Mouse (Mus musculus) heart, embryonic 16.5 days (tissue): Measurements from ENCODE around the gene Cog6. TPM values are rescaled to one million over a fixed set of nuclear protein-coding genes. Genes with fewer than 3 reads are reported as not detected.

Source experiments
- ATAC-seq: fragments of 200-750 bp; cut with Nextera tagmentation; replicated peaks from 2 replicates; pipeline ENCODE4 v1.8.0; 2017; ENCODE audit warnings: moderate number of reproducible peaks; ENCODE audit not compliant: insufficient read depth, low FRiP score; ENCODE audit errors: extremely low read depth
- H3K27ac ChIP-seq: fragments of 300-500 bp; sonication (generic); 2 replicates; pipeline ENCODE4 v1.5.1; 2014; ENCODE audit warnings: mild to moderate bottlenecking, low read length, control low read depth, moderate library complexity
- H3K27me3 ChIP-seq: fragments of 300-500 bp; sonication (generic); 2 replicates; pipeline ENCODE4 v1.6.1; 2014; ENCODE audit warnings: low read length, mixed read lengths; ENCODE audit not compliant: control insufficient read depth, insufficient read depth
- H3K36me3 ChIP-seq: fragments of 300-500 bp; sonication (generic); 2 replicates; pipeline ENCODE4 v1.6.1; 2014; ENCODE audit not compliant: control insufficient read depth, insufficient read depth
- H3K4me1 ChIP-seq: fragments of 300-500 bp; sonication (generic); 2 replicates; pipeline ENCODE4 v1.6.1; 2014; ENCODE audit warnings: low read length, mixed read lengths; ENCODE audit not compliant: control insufficient read depth, insufficient read depth
- H3K4me2 ChIP-seq: fragments of 300-500 bp; sonication (generic); 2 replicates; pipeline ENCODE4 v1.6.1; 2014; ENCODE audit warnings: low read depth, mild to moderate bottlenecking, control low read depth, low read length
- H3K4me3 ChIP-seq: fragments of 300-500 bp; sonication (generic); 2 replicates; pipeline ENCODE4 v1.5.1; 2014; ENCODE audit warnings: mild to moderate bottlenecking, control low read depth, low read length
- H3K9ac ChIP-seq: fragments of 300-500 bp; sonication (generic); 2 replicates; pipeline ENCODE4 v1.6.1; 2014; ENCODE audit warnings: low read length, control low read depth
- H3K9me3 ChIP-seq: fragments of 300-500 bp; sonication (generic); replicated peaks from 2 replicates; pipeline ENCODE4 v1.6.1; 2016; ENCODE audit warnings: low read length; ENCODE audit not compliant: control insufficient read depth
- WGBS: fragments of 180-500 bp; shearing (Covaris S2); extraction: QIAGEN DNeasy Blood & Tissue Kit; methylation state at CpG from one replicate; pipeline ENCODE4 v1.1.7; 2014; 5-methylcytosine and 5-hydroxymethylcytosine counted together
- polyA plus RNA-seq: library from polyadenylated mRNA; unstranded; fragments of >200 nt; fragmentation: Nextera tagmentation; extraction: Ambion mirVana; gene quantifications from 2 replicates; pipeline ENCODE4 v1.2.1, GENCODE M21; 2015

The Cog6 gene
- polyA plus RNA-seq, result 57.4 and 59.0 TPM in 2 replicates

DNA sequence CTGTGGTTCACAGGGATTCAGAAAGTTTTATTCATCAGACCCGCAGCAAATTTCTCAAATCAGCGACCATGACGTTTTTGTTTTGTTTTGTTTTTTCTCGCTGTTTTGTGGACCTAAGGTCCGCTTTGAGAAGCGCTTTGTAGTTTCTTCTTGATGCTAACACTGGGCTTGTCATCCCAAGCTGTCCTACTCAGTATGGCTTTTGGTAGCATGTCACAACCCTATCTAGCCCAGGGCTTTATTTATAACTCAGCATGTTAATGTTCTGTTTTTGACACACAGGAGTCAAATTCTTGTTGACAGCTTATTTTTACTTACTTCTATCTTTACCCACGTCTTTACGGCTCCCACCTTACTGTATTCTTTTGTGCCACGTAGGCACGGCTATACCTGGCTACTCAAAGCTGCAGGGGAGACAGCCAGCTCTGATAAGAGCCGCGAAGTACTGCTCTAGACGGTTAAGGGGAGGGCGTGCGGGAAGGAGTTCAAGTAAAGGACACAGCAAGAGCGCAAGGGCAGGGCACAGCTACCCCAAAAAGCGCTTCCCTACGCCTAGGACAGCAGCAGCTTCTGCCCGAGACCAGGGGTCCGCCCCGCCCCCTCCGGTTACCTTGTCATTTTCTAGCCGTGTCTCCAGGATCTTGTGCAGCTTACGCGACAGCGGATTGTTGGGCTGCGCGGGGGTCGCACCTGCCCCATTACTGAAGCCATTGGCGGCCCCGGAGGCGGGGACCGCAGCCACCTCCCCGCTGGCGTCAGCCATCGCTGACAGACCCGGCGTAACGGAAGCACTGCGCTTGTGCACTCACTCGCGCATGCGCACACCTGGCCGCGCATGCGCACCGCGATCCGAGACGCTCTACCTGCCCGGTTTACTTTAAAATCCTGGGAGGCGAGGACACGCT, at the start of gene Cog6:
Gene Cog6 (minus strand): TSS at position 802 of the 905 bp plus-strand sequence.
- H3K36me3 ChIP-seq, result peaks cover 16% of the 10 kb centered on the region
- peak within 1 kb of the TSS; percentile 81 for H3K4me2 ChIP-seq
- no peaks in the 10 kb centered on the region for H3K9me3 ChIP-seq
- H3K4me1 ChIP-seq, result peaks cover 7% of the 10 kb centered on the region; the same call in 1 of the 2 replicates
- ATAC-seq, result peak; percentile 91
- H3K27ac ChIP-seq, result peak within 1 kb of the TSS; percentile 92
- no peaks in the 10 kb centered on the region for H3K27me3 ChIP-seq
- 4% methylated on average over 53 of the region's 53 CpGs for WGBS
- peak within 1 kb of the TSS; percentile 90 for H3K9ac ChIP-seq
- peak within 1 kb of the TSS; percentile 87 for H3K4me3 ChIP-seq

DNA sequence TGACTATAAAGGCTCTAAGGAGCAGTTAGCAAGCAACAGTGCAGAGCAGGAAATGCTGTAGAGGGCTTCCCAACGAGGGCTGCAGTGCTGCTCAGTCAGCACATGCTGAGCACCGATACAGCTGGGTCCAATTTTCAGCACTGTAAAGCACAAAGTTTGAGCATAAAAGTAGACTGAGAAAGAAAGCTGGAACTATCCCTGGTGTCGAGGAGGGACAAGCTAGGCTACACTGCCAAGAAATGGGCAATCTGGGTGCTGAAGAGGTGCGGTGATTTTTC, 49.0 kb upstream of the Cog6 start:
- WGBS, result 66% methylated on average over 4 of the region's 4 CpGs

DNA sequence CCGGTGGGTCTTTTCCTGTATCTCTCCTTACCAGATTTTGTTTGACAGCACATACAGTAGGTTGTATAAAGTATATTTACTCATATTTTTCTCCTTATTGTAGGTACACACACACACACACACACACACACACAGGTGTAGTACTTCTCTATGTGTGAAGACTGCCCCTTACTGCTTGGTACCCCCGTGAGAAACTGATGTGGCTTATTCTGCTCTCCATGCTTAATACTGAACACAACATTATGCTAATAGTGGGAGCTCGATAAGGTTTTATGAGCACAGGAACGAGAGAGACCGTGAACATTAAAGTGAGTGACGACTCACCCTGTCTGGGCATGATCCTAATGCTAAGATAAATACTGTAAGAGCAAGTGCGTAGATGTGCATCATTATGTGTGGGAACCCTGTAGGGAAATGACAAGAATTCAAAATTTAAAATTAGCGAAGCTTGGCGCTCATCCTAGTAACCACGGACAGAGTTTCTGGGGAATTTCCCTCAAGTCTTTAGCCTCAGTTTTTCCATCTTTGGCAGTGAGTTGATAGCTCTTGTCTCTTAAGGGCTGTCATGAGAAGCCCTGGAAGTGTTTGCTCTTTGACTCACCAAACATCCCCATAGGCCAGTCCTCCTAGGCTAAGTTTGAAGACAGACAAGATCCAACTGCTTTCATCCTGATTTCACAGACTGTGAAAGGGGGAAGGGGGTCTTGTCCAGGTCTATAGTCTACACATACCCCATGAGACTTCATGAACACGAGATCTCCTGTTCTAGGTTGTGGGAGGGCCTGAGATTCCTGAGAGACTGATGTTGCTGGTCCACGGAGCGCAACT, 48.4 kb upstream of the Cog6 start:
- WGBS, result 72% methylated on average over 13 of the region's 13 CpGs
- Histone ChIP-seq H3K9ac (no peak overlapping the region), H3K4me2 (no peak overlapping the region), H3K9me3 (0 out of 2 replicates have a peak, but pooled peaks cover 4% of the 10 kb centered on the region), H3K4me3 (no peak overlapping the region), H3K27ac (0 out of 2 replicates have a peak overlapping the region, but pooled peaks have one; percentile 3), H3K4me1 (peaks cover 48% of the 10 kb centered on the region), H3K36me3 (peaks cover 5% of the 10 kb centered on the region; the same call in 1 of the 2 replicates), H3K27me3 (no peaks in the 10 kb centered on the region)
- no peak for ATAC-seq

More for the DNA sequence above, 49.0 kb upstream of the Cog6 start:
- Histone ChIP-seq H3K4me2 (no peak overlapping the region), H3K9ac (no peak overlapping the region), H3K27ac (0 out of 2 replicates have a peak overlapping the region, but pooled peaks have one; percentile 3), H3K27me3 (no peaks in the 10 kb centered on the region), H3K4me1 (peaks cover 43% of the 10 kb centered on the region), H3K4me3 (no peak overlapping the region), H3K9me3 (0 out of 2 replicates have a peak, but pooled peaks cover 4% of the 10 kb centered on the region), H3K36me3 (peaks cover 5% of the 10 kb centered on the region; the same call in 1 of the 2 replicates)
- no peak for ATAC-seq

DNA sequence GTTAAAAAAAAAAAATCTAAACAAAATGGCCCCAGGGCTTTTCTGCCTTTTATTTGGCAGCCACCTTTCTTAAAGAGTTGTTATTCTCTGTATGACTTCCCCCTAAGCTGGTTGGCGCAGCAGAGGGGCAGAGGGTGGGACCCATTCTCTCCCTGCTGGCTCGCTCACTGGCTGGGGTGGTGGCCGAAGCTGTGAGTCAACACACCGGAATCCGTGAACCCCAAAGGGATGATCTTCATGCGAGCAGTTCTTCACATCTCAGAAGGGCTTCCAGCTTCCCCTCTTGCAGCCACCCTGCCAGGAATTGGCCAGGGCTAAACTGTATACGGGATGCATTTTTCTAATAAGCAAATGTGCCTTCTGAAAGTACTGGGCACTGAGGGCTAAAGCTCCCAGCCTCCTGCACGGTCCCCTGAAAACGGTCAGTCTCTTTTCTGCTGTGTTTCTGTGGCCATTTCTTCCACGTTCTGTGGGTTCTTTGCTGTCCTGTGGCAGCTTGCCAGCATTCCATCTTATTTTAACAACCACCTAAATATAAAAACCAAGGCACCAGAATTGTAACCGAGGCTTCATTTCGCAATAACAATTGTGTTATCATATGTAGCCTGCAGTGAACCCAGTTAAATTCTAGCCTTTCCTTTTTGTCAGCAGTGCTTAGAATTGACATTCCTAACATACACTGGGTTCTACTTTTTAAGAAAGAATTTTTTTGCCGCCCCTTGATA, 46.5 kb upstream of the Cog6 start:
- ATAC-seq, result peak; percentile 17; the same call in 1 of the 2 replicates
- peak overlapping the region; percentile 50 for H3K4me2 ChIP-seq
- no peaks in the 10 kb centered on the region for H3K27me3 ChIP-seq
- 0 out of 2 replicates have a peak, but pooled peaks cover 4% of the 10 kb centered on the region for H3K9me3 ChIP-seq
- WGBS, result 23% methylated on average over 13 of the region's 13 CpGs
- H3K4me3 ChIP-seq, result peak overlapping the region; percentile 2
- H3K27ac ChIP-seq, result peak overlapping the region; percentile 77
- peak overlapping the region; percentile 30; the same call in 1 of the 2 replicates for H3K9ac ChIP-seq
- peaks cover 5% of the 10 kb centered on the region; the same call in 1 of the 2 replicates for H3K36me3 ChIP-seq
- peaks cover 60% of the 10 kb centered on the region for H3K4me1 ChIP-seq

DNA sequence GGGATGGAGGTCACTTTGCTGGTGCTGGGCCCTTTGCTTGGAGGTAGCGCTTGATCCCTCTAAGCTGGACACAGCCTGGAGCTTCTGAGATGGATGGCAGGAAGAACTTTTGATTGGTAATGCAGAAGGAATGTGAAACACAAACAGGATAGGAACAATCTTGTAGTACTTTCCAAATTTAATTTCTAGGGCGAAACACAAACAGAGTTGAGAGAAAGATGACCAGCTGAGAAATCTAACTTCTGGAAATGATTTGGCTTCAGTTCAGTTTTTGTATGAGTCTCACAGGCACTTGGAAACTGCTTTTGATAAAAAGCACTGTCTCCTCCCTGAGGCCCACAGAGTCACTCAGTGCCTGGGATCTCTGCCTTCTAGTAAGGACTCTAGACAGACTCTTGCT, 42.9 kb upstream of the Cog6 start:
- ATAC-seq, result no peak; the same call in 1 of the 2 replicates
- peak overlapping the region; percentile 13 for H3K4me2 ChIP-seq
- peaks cover 69% of the 10 kb centered on the region for H3K4me1 ChIP-seq

DNA sequence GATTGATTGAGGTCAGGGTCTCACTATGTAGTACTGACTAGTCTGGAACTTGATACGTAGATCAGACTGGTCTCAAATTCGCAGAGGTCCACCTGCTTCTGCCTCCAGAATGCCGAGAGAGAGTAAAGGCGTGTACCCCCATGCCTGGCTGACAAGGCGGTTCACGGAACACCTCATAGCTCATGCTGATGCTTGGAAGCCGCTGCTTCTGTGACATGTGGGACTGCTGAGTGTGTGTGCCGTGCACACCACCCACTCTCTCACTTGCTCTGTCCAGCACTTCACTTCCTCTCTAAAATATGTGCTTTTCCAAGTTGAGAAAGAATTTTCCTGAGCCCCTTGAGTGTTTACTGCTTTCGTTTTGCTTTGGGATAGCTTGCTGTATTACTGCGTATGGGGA, 39.4 kb upstream of the Cog6 start:
- Histone ChIP-seq H3K36me3 (no peaks in the 10 kb centered on the region), H3K27ac (no peak overlapping the region), H3K27me3 (no peaks in the 10 kb centered on the region), H3K4me2 (no peak overlapping the region), H3K4me3 (no peak overlapping the region), H3K9me3 (no peaks in the 10 kb centered on the region), H3K4me1 (peaks cover 59% of the 10 kb centered on the region), H3K9ac (no peak overlapping the region)
- WGBS, result 67% methylated on average over 10 of the region's 10 CpGs
- ATAC-seq, result no peak

More for the DNA sequence above, 42.9 kb upstream of the Cog6 start:
- no peaks in the 10 kb centered on the region for H3K36me3 ChIP-seq
- peak overlapping the region; percentile 82 for H3K27ac ChIP-seq
- H3K9ac ChIP-seq, result peak overlapping the region; percentile 26; the same call in 1 of the 2 replicates
- no peaks in the 10 kb centered on the region for H3K27me3 ChIP-seq
- no peaks in the 10 kb centered on the region for H3K9me3 ChIP-seq
- WGBS, result 21% methylated on average over 2 of the region's 2 CpGs
- no peak overlapping the region for H3K4me3 ChIP-seq

DNA sequence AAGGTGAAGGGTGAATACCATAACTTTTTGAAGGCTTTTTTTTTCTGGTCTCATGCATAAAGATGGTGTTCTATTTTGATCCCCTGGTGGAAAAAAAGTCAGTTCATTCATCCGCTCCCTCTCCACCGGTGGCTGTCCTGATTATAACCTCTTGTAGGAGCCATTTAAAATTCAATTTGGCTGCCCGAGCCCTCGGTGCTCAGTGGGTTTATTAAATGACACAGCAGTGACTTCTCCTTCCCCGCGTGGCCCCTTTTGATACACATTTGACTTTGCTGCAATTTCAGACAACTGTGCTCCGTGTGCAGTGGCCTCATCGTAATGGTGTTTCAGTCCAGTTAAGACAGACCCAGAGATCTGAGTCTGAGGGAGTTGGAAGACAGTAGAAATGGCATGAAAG, 35.3 kb upstream of the Cog6 start:
- Histone ChIP-seq H3K9ac (no peak overlapping the region), H3K4me1 (peaks cover 35% of the 10 kb centered on the region), H3K9me3 (no peaks in the 10 kb centered on the region), H3K36me3 (no peaks in the 10 kb centered on the region), H3K4me3 (no peak overlapping the region), H3K27me3 (no peaks in the 10 kb centered on the region), H3K4me2 (no peak overlapping the region), H3K27ac (peak overlapping the region; percentile 6; the same call in 1 of the 2 replicates)
- no peak for ATAC-seq
- 51% methylated on average over 8 of the region's 8 CpGs for WGBS

DNA sequence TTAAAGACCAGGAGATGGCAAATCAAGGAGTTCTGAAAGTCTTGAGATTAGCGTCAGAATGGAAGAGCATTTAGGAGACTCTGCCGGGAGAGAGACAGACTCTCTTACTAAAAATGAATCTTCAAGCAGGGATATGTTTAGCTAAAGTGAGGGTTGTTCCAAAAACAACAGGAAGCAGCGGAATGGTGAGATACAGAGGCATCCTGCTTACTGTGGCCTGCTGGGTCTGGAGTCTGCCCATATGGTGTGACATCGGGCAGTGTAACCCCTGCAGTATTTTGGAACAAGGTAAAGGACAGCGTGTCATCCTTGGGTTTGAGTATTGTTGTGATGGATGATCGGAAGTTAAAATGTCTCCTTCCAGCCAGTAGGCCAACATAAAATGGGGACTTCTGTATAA, 29.3 kb upstream of the Cog6 start:
- Histone ChIP-seq H3K4me1 (peaks cover 31% of the 10 kb centered on the region), H3K4me2 (peak overlapping the region; percentile 34; the same call in 1 of the 2 replicates), H3K27ac (peak overlapping the region; percentile 31; the same call in 1 of the 2 replicates), H3K4me3 (0 out of 2 replicates have a peak overlapping the region, but pooled peaks have one; percentile 10), H3K9me3 (no peaks in the 10 kb centered on the region), H3K36me3 (peaks cover 3% of the 10 kb centered on the region; the same call in 1 of the 2 replicates), H3K27me3 (no peaks in the 10 kb centered on the region), H3K9ac (no peak overlapping the region)
- no peak for ATAC-seq
- whole genome bisulfite sequencing, result 46% methylated on average over 6 of the region's 6 CpGs
